Mouse (Mus musculus): ENCODE measurements around the gene Unc13a.

DNA sequence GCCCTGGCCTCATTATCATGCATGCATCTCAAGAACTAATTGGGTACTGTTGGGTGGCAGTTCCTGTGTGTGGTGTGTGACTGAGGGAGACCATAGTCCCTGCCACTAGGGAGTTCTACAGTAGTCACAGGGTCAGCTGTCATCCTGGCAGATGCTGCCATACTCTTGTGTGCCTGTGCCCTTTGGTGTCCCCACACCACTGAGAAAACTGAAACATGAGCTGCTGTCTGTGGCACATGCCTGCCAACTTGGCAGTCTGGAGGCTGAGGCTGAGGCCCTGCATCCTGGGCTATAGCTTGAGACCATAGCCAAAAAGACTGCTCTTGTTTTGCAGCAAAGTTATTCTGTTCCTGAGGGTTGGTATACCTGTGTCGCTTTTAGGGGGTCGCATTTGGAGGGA lies 51.8 kb downstream of the Unc13a start:
- TF ChIP-seq CTCF (IDR thresholded peaks at IDR 0.05; ENCODE audit: control insufficient read depth, insufficient read depth, insufficient read length): no peak
- TF ChIP-seq USF1 (IDR thresholded peaks at IDR 0.05; ENCODE audit: low read depth): no peak
- TF ChIP-seq FOSL1 (IDR thresholded peaks at IDR 0.05; ENCODE audit: insufficient read depth, low read length, poor library complexity, severe bottlenecking): no peak
